17 mouse cellular contexts compared by ENCODE assay signal in the genomic region with DNA sequence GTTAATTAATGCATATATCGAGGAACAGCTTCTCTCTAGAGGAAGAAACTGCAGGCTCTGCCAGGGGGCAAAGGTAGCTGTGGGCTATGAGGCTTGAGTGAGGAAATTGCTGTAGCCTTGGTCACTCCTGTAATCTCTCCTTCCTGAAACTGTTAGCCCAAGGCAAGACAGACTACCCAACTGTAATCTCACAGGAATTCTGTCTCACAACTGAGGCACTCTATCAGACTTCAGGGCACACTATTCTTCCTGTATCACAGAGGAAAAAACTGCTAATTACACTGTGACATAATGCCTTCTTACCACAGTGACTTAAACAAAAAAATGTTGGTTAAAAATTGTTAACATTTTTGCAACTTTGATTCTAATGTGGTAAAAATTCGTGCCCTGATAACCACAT.
"Had no signal": no experiment of that assay in that cellular context is flagged by ENCODE, and none has a peak within 500 bp of the region (broad histone marks: within the 10 kb centered on the region; RNA-seq: fewer than 3 reads in every experiment).

No protein-coding gene starts in this region.

- DNase-seq: liver; liver, embryonic 13.5 days; liver, postnatal 0 days; lung, postnatal 14 days; retina, postnatal 1 day; right cerebral cortex, postnatal 4 days; spleen, adult 18-20 months; thymus, adult 2 months; thymus, postnatal 25 days had no signal

- H3K27me3 ChIP-seq: limb, embryonic 12.5 days; liver, embryonic 13.5 days; lung, embryonic 15.5 days; midbrain, embryonic 12.5 days; neural tube, embryonic 13.5 days; stomach, embryonic 15.5 days had no signal

- ATAC-seq: liver, postnatal 0 days; midbrain, embryonic 16.5 days had no signal

- H3K27ac ChIP-seq: layer of hippocampus, adult 2 months; limb, embryonic 12.5 days; liver, embryonic 13.5 days; lung, embryonic 15.5 days; macrophage; midbrain, embryonic 12.5 days; neural tube, embryonic 13.5 days; stomach, embryonic 15.5 days had no signal

- H3K9ac ChIP-seq: limb, embryonic 12.5 days; liver, embryonic 13.5 days; liver, postnatal 0 days; lung, embryonic 15.5 days; midbrain, embryonic 12.5 days; neural tube, embryonic 13.5 days; stomach, embryonic 15.5 days had no signal

- H3K4me1 ChIP-seq: limb, embryonic 12.5 days; lung, embryonic 15.5 days; midbrain, embryonic 12.5 days; neural tube, embryonic 13.5 days; stomach, embryonic 15.5 days had no signal

- H3K9me3 ChIP-seq: limb, embryonic 12.5 days; liver, embryonic 13.5 days; lung, embryonic 15.5 days; midbrain, embryonic 12.5 days; neural tube, embryonic 13.5 days; stomach, embryonic 15.5 days had no signal

- H3K4me3 ChIP-seq: layer of hippocampus, adult 2 months; limb, embryonic 12.5 days; liver, embryonic 13.5 days; lung, embryonic 15.5 days; midbrain, embryonic 12.5 days; neural tube, embryonic 13.5 days; stomach, embryonic 15.5 days had no signal

- H3K4me2 ChIP-seq: limb, embryonic 12.5 days; liver, embryonic 13.5 days; lung, embryonic 15.5 days; midbrain, embryonic 12.5 days; neural tube, embryonic 13.5 days; stomach, embryonic 15.5 days had no signal
